Mouse (Mus musculus) bone marrow, adult 2 months (tissue): ENCODE measurements around the gene H2-Q6. TPM values are rescaled to one million over a fixed set of nuclear protein-coding genes. Genes with fewer than 3 reads are reported as not detected.
A peak's percentile ranks its signal among the peaks of the same experiment; 100 is the strongest.
"Not testable (repeated sequence)": the region's sequence is repeated elsewhere in the genome, so short reads cannot be mapped to it uniquely, and the experiment has no call there.

Experiments used
- H3K27ac ChIP-seq: fragments of 200-500 bp; 2 replicates; pipeline ENCODE4 v1.5.1; 2012; ENCODE audit warnings: low read depth, mild to moderate bottlenecking, control low read depth, inconsistent platforms, low read length; ENCODE audit not compliant: control insufficient read depth, poor library complexity, insufficient read depth
- H3K4me1 ChIP-seq: fragments of 200-500 bp; 2 replicates; pipeline ENCODE4 v1.6.1; 2011; ENCODE audit warnings: low read length; ENCODE audit not compliant: control insufficient read depth, insufficient read depth
- H3K4me3 ChIP-seq: fragments of 200-500 bp; replicated peaks from 2 replicates; pipeline ENCODE3; 2011; ENCODE audit warnings: mild to moderate bottlenecking, low read depth, low read length, control low read depth; ENCODE audit not compliant: control insufficient read depth
- CTCF ChIP-seq: fragments of 200-500 bp; IDR thresholded peaks from 2 replicates; pipeline ENCODE4 v1.5.1; 2011; ENCODE audit warnings: low read length, control low read depth; ENCODE audit not compliant: control insufficient read depth, insufficient read depth
- POLR2A ChIP-seq: fragments of 200-500 bp; IDR thresholded peaks from 2 replicates; pipeline ENCODE4 v1.6.1; 2011; ENCODE audit warnings: low read depth, mild to moderate bottlenecking, control low read depth, low read length, borderline replicate concordance; ENCODE audit not compliant: control insufficient read depth
- WGBS: fragments of 180-500 bp; shearing (Covaris S2); methylation state at CpG from one replicate; pipeline ENCODE4 v1.1.7; 2018; 5-methylcytosine and 5-hydroxymethylcytosine counted together
- polyA plus RNA-seq: library from polyadenylated mRNA; stranded (reverse); fragments of >200 nt; gene quantifications from 2 replicates; pipeline ENCODE4 v1.2.4, GENCODE M21; 2011; ENCODE audit warnings: low replicate concordance; ENCODE audit not compliant: missing spikeins, insufficient read depth, insufficient read length

The H2-Q6 gene
- polyA plus RNA-seq, 1 experiment = 95.2 TPM

- TF ChIP-seq CTCF = peak; percentile 60
- not testable (repeated sequence) for H3K27ac ChIP-seq, H3K4me1 ChIP-seq, H3K4me3 ChIP-seq
- WGBS = 8% methylated on average over 8 of the region's 8 CpGs
Measured at GRCm38 (mm10) chr17:35434836-35435235, 10.2 kb downstream of the H2-Q6 start.

- WGBS = 70% methylated on average over 3 of the region's 3 CpGs
Measured at GRCm38 (mm10) chr17:35435577-35435976, 10.9 kb downstream of the H2-Q6 start.

GRCm38 (mm10) chr17:35437386-35437936, 12.8 kb downstream of the H2-Q6 start:
- H3K4me3 ChIP-seq, H3K27ac ChIP-seq, H3K4me1 ChIP-seq: not testable (repeated sequence)
- 45% methylated on average over 1 of the region's 1 CpGs for WGBS

More at GRCm38 (mm10) chr17:35435577-35435976, 10.9 kb downstream of the H2-Q6 start:
- not testable (repeated sequence) for H3K27ac ChIP-seq, H3K4me1 ChIP-seq, H3K4me3 ChIP-seq

- WGBS = 77% methylated on average over 3 of the region's 3 CpGs
- H3K4me3 ChIP-seq, H3K4me1 ChIP-seq, H3K27ac ChIP-seq: not testable (repeated sequence)
Measured at GRCm38 (mm10) chr17:35438395-35438794, 13.7 kb downstream of the H2-Q6 start.

GRCm38 (mm10) chr17:35438885-35439284, 14.2 kb downstream of the H2-Q6 start, which contains the start of gene H2-Q7:
Gene H2-Q7 (plus strand): TSS chr17:35439155.
- 3% methylated on average over 18 of the region's 18 CpGs for WGBS
- peak within 1 kb of the TSS; percentile 8; the same call in 1 of the 2 replicates for H3K27ac ChIP-seq
- H3K4me3 ChIP-seq = peak within 1 kb of the TSS; percentile 60
- not testable (repeated sequence) for H3K4me1 ChIP-seq

- Histone ChIP-seq H3K4me3 (peak overlapping the region; percentile 59), H3K27ac (peak overlapping the region; percentile 8; the same call in 1 of the 2 replicates)
- 2% methylated on average over 48 of the region's 48 CpGs for WGBS
Measured at GRCm38 (mm10) chr17:35439295-35439747, 14.7 kb downstream of the H2-Q6 start.

GRCm38 (mm10) chr17:35439925-35440645, 15.4 kb downstream of the H2-Q6 start:
- not testable (repeated sequence) for H3K27ac ChIP-seq, H3K4me1 ChIP-seq
- peak overlapping the region; percentile 60 for H3K4me3 ChIP-seq
- peak; percentile 5; the same call in 1 of the 2 replicates for TF ChIP-seq POLR2A
- 59% methylated on average over 27 of the region's 27 CpGs for WGBS

More at GRCm38 (mm10) chr17:35439295-35439747, 14.7 kb downstream of the H2-Q6 start:
- H3K4me1 ChIP-seq = not testable (repeated sequence)

GRCm38 (mm10) chr17:35442376-35442775, 17.7 kb downstream of the H2-Q6 start:
- not testable (repeated sequence) for H3K4me3 ChIP-seq, H3K4me1 ChIP-seq, H3K27ac ChIP-seq
- 86% methylated on average over 2 of the region's 2 CpGs for WGBS

GRCm38 (mm10) chr17:35444510-35444909, 19.9 kb downstream of the H2-Q6 start:
- 57% methylated on average over 2 of the region's 2 CpGs for WGBS
- H3K4me3 ChIP-seq, H3K27ac ChIP-seq, H3K4me1 ChIP-seq: not testable (repeated sequence)

GRCm38 (mm10) chr17:35458247-35458646, 33.6 kb downstream of the H2-Q6 start:
- WGBS = no CpG with 5 or more reads among the region's 1 CpGs
- not testable (repeated sequence) for H3K4me1 ChIP-seq, H3K4me3 ChIP-seq, H3K27ac ChIP-seq

GRCm38 (mm10) chr17:35460513-35461341, 36.1 kb downstream of the H2-Q6 start:
- H3K27ac ChIP-seq, H3K4me3 ChIP-seq, H3K4me1 ChIP-seq: not testable (repeated sequence)
- WGBS = 0% methylated on average over 2 of the region's 9 CpGs
